Mouse (Mus musculus): ENCODE measurements around the gene Anapc7. TPM values are rescaled to one million over a fixed set of nuclear protein-coding genes. Genes with fewer than 3 reads are reported as not detected.

Gene Anapc7
- polyA plus RNA-seq, 1 experiment from 2014 or later: 22.8 TPM

DNA sequence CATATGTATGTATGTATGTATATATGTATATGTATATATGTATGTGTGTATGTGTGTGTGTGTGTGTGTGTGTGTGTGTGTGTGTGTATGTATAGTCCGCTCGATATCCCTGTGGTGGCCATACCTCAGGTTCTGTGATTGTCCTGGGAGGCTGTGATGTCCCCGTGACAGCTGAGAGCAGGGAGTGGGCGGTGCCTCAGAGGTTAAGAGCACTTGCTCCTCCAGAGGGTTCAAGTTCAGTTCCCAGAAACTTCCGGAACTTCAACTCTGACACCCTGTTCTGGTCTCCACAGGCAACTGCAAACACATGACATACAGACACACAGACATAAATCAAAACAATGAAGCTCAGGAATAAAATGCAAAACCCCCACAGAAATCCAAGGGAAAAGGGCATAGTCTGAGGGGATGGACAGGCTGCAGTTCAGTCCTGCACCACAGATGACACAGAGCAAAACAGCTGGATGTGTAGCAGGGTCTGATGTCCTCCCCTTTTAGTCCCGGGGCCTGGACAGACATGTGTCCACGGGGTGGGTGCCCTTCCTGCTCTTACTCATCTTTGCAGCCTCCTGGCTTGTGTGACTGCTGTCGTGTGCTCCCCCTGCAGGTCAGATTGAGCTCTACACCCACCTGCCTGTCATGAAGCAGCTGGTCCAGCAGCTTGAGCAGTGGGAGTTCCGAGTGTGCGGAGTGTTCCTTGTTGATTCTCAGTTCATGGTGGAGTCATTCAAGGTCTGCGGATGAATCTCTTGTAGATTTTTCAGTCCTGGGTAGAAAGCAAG, 41.9 kb upstream of the Anapc7 start:
- no peak overlapping the region for H3K4me2 ChIP-seq (replicated peaks; ENCODE audit: low read depth)
- no peak overlapping the region for H3K27ac ChIP-seq (ENCODE audit: low read depth, low read length)
- TF ChIP-seq CTCF (IDR thresholded peaks at IDR 0.05; ENCODE audit: low read depth): peak; percentile 94
- no peaks in the 10 kb centered on the region for H3K9me3 ChIP-seq (ENCODE audit: control insufficient read depth)
- no peaks in the 10 kb centered on the region for H3K27me3 ChIP-seq (replicated peaks; ENCODE audit: control insufficient read depth, insufficient read depth, low read length)
- peaks cover 38% of the 10 kb centered on the region for H3K36me3 ChIP-seq (ENCODE audit: control insufficient read depth, insufficient read depth)
- H3K4me3 ChIP-seq (ENCODE audit: low read depth, low read length): no peak overlapping the region
- H3K4me1 ChIP-seq (replicated peaks; ENCODE audit: control insufficient read depth, insufficient read depth, low read length): no peaks in the 10 kb centered on the region
- 51% methylated on average over 11 of the region's 11 CpGs for WGBS
- ATAC-seq: peak; percentile 53
- H3K9ac ChIP-seq (ENCODE audit: low read depth, low read length): no peak overlapping the region

DNA sequence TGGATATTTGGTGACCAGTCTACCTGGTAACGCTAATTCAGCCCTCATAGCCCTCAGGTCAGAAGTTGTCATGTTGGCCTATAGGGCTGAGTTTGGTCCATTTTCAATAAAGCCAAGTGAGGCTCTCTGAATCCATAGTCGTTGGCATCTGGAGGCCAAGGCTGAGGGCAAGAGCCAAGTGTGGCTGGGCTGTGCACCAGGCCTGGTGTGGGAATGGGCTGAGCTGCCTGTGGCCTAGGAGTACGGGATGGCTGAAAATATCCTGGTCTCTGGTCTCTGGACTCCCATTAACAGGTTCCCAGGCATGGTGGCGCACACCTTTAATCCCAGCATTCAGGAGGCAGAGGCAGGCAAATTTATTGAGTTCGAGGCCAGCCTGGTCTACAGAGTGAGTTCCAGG, 31.5 kb upstream of the Anapc7 start:
- no peaks in the 10 kb centered on the region for H3K36me3 ChIP-seq (ENCODE audit: control insufficient read depth, insufficient read depth)
- H3K9ac ChIP-seq (ENCODE audit: low read depth, low read length): no peak overlapping the region
- TF ChIP-seq CTCF (IDR thresholded peaks at IDR 0.05; ENCODE audit: low read depth): no peak
- H3K27me3 ChIP-seq (replicated peaks; ENCODE audit: control insufficient read depth, insufficient read depth, low read length): no peaks in the 10 kb centered on the region
- H3K4me2 ChIP-seq (replicated peaks; ENCODE audit: low read depth): no peak overlapping the region
- no peaks in the 10 kb centered on the region for H3K4me1 ChIP-seq (replicated peaks; ENCODE audit: control insufficient read depth, insufficient read depth, low read length)
- H3K27ac ChIP-seq (ENCODE audit: low read depth, low read length): no peak overlapping the region
- H3K4me3 ChIP-seq (ENCODE audit: low read depth, low read length): no peak overlapping the region
- WGBS: 85% methylated on average over 5 of the region's 5 CpGs
- ATAC-seq: no peak
- no peaks in the 10 kb centered on the region for H3K9me3 ChIP-seq (ENCODE audit: control insufficient read depth)

DNA sequence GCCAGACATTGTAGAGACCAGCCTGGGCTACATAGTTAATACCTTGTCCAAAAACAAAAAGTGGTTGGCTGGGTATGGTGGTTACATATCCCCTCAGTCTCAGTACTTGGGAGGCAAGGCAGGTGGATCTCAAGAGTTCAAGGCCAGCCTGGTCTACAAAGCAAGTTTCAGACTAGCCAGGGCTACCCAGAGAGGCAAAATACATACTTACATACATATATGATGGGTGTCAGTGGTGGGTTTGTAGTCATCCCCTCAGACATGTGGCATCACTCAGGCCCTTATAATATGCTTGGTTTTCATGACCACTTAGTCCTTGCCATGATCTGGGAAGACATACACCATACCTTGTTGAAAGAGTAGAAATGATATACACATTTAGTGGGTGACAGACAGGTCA, 30.8 kb upstream of the Anapc7 start:
- Histone ChIP-seq H3K9me3 (ENCODE audit: control insufficient read depth) (no peaks in the 10 kb centered on the region), H3K4me3 (ENCODE audit: low read depth, low read length) (no peak overlapping the region), H3K27ac (ENCODE audit: low read depth, low read length) (no peak overlapping the region), H3K27me3 (replicated peaks; ENCODE audit: control insufficient read depth, insufficient read depth, low read length) (no peaks in the 10 kb centered on the region), H3K4me2 (replicated peaks; ENCODE audit: low read depth) (no peak overlapping the region), H3K9ac (ENCODE audit: low read depth, low read length) (no peak overlapping the region), H3K4me1 (replicated peaks; ENCODE audit: control insufficient read depth, insufficient read depth, low read length) (no peaks in the 10 kb centered on the region), H3K36me3 (ENCODE audit: control insufficient read depth, insufficient read depth) (no peaks in the 10 kb centered on the region)
- no peak for TF ChIP-seq CTCF (IDR thresholded peaks at IDR 0.05; ENCODE audit: low read depth)
- ATAC-seq: no peak

DNA sequence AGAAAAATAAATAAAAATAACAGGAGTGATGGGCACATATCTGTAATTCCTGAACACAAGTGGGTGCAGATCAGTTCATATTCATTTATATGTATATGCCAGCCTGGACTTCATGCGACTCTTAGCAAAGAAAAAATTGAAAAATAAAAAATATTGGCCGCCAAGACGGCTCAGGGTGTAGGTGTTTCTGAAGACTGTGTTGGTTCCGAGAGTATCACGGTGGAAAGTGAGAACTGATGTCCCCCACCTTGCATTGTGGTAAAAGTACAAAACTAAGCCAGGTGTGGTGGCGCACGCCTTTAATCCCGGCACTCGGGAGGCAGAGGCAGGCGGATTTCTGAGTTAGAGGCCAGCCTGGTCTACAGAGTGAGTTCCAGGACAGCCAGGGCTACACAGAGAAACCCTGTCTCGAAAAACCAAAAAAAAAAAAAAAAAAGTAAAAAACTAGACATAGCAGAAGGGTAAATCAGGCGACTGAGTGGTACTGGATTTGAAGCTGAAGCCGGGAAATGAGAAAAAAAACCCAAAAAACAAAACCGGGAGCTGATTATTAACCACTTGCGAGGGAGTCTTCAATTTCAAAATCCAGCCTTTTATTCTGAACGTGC, 30.2 kb upstream of the Anapc7 start:
- Histone ChIP-seq H3K9ac (ENCODE audit: low read depth, low read length) (peak overlapping the region; percentile 90; the same call in 1 of the 2 replicates), H3K36me3 (ENCODE audit: control insufficient read depth, insufficient read depth) (no peaks in the 10 kb centered on the region), H3K4me3 (ENCODE audit: low read depth, low read length) (peak overlapping the region; percentile 83), H3K27ac (ENCODE audit: low read depth, low read length) (no peak overlapping the region), H3K9me3 (ENCODE audit: control insufficient read depth) (no peaks in the 10 kb centered on the region), H3K4me2 (replicated peaks; ENCODE audit: low read depth) (peak overlapping the region; percentile 67), H3K4me1 (replicated peaks; ENCODE audit: control insufficient read depth, insufficient read depth, low read length) (no peaks in the 10 kb centered on the region), H3K27me3 (replicated peaks; ENCODE audit: control insufficient read depth, insufficient read depth, low read length) (no peaks in the 10 kb centered on the region)
- no peak for ATAC-seq
- whole genome bisulfite sequencing: 51% methylated on average over 15 of the region's 16 CpGs
- no peak for TF ChIP-seq CTCF (IDR thresholded peaks at IDR 0.05; ENCODE audit: low read depth)

DNA sequence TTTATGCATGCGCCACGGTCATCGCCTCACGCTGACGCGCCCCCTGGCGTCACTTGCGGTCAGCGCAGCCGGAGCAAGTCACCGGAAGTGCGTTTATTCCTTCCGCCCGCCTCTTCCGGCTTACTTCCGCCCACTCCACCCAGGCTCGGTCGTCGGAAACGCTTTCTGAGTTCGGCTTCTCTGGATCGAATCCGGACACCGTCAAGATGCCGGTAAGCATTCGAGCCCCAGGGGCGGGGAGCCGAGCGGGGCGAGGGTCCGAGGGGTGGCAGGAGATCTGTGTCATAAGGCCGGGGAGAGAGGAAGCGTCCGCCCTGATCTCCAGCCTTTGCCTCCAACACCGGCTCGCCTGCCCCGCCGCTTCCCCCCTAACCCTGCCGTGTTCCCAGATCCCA, 29.7 kb upstream of the Anapc7 start, which contains the start of gene Arpc3:
Arpc3 (plus strand) TSS at position 93 of the 395 bp plus-strand sequence.
- Histone ChIP-seq H3K36me3 (ENCODE audit: control insufficient read depth, insufficient read depth) (no peaks in the 10 kb centered on the region), H3K9ac (ENCODE audit: low read depth, low read length) (peak within 1 kb of the TSS; percentile 90), H3K4me2 (replicated peaks; ENCODE audit: low read depth) (peak within 1 kb of the TSS; percentile 67), H3K27ac (ENCODE audit: low read depth, low read length) (peak within 1 kb of the TSS; percentile 87), H3K27me3 (replicated peaks; ENCODE audit: control insufficient read depth, insufficient read depth, low read length) (no peaks in the 10 kb centered on the region), H3K4me3 (ENCODE audit: low read depth, low read length) (peak within 1 kb of the TSS; percentile 83), H3K4me1 (replicated peaks; ENCODE audit: control insufficient read depth, insufficient read depth, low read length) (no peaks in the 10 kb centered on the region), H3K9me3 (ENCODE audit: control insufficient read depth) (no peaks in the 10 kb centered on the region)
- TF ChIP-seq CTCF (IDR thresholded peaks at IDR 0.05; ENCODE audit: low read depth): peak; percentile 93
- 0% methylated on average over 39 of the region's 39 CpGs for WGBS
- peak; percentile 81 for ATAC-seq

DNA sequence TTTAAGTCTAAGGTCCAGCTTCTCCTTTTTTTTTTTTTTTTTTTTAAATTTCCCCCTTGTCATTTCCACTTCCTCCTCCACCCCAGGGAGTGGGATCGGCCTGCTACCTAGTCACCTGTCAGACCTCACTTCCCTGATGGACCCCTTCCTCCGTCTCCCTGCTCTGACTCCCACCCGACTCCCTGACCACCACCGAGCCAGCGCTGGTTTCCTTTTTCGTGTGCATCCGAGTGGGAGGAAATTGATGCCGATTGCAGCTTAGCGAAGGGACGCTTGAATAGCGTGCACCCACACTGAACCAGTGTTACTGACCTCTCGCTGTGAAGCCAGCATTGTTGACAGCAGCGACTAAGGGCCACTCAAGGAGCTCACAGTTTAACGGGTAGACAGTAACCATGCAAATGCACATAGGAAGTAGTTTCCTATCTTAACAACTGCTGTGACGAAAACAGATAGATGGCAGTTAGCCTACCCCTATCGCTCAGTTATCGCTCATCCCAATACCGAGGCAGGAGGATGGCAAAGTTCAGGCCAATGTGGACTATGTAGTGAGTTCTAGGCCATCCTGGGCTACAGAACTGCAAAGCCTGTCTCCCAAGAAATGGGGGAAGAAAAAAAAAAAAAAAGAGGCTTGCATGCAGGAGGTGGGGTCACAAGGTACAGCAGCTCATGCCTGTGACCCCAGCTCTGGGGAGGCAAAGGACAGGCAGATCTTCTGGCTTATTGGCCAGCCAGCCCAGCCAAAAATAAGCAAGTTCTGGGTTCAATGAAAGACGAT, 29.1 kb upstream of the Anapc7 start:
- H3K9me3 ChIP-seq (ENCODE audit: control insufficient read depth): no peaks in the 10 kb centered on the region
- H3K4me3 ChIP-seq (ENCODE audit: low read depth, low read length): peak overlapping the region; percentile 83
- TF ChIP-seq CTCF (IDR thresholded peaks at IDR 0.05; ENCODE audit: low read depth): no peak
- WGBS: 9% methylated on average over 19 of the region's 19 CpGs
- peak; percentile 49 for ATAC-seq
- H3K27ac ChIP-seq (ENCODE audit: low read depth, low read length): peak overlapping the region; percentile 87
- peaks cover 3% of the 10 kb centered on the region; the same call in 1 of the 2 replicates for H3K36me3 ChIP-seq (ENCODE audit: control insufficient read depth, insufficient read depth)
- peak overlapping the region; percentile 67 for H3K4me2 ChIP-seq (replicated peaks; ENCODE audit: low read depth)
- H3K9ac ChIP-seq (ENCODE audit: low read depth, low read length): peak overlapping the region; percentile 90
- no peaks in the 10 kb centered on the region for H3K27me3 ChIP-seq (replicated peaks; ENCODE audit: control insufficient read depth, insufficient read depth, low read length)
- no peaks in the 10 kb centered on the region for H3K4me1 ChIP-seq (replicated peaks; ENCODE audit: control insufficient read depth, insufficient read depth, low read length)
